Mouse (Mus musculus): ENCODE data around the gene Calhm3.

Gene Calhm3

GRCm38 (mm10) chr19:47157664-47158063, at the start of gene Calhm3:
TSS of gene Calhm3 (minus strand) at chr19:47157764.
- no peak for DNase-seq

- DNase-seq: no peak
These were observed 48.6 kb upstream of the Calhm3 start for GRCm38 (mm10) chr19:47206126-47206525.

- no peak for DNase-seq
These were observed 47.1 kb upstream of the Calhm3 start for GRCm38 (mm10) chr19:47204653-47205052.

- no peak for DNase-seq
These were observed 45.5 kb upstream of the Calhm3 start for GRCm38 (mm10) chr19:47203042-47203441.

- DNase-seq: no peak
These were observed 44.9 kb upstream of the Calhm3 start for GRCm38 (mm10) chr19:47202429-47202828.

- DNase-seq: no peak
These were observed 44.4 kb upstream of the Calhm3 start for GRCm38 (mm10) chr19:47201972-47202371.

- DNase-seq: no peak
These were observed 41.2 kb upstream of the Calhm3 start for GRCm38 (mm10) chr19:47198671-47199350.

GRCm38 (mm10) chr19:47192158-47192557, 34.6 kb upstream of the Calhm3 start:
- no peak for DNase-seq

- no peak for DNase-seq
These were observed 31.1 kb upstream of the Calhm3 start for GRCm38 (mm10) chr19:47188515-47189128.

- no peak for DNase-seq
These were observed 29.1 kb upstream of the Calhm3 start for GRCm38 (mm10) chr19:47186514-47187275.

GRCm38 (mm10) chr19:47184736-47185135, 27.2 kb upstream of the Calhm3 start:
- no peak for DNase-seq

GRCm38 (mm10) chr19:47184221-47184620, 26.7 kb upstream of the Calhm3 start:
- DNase-seq: no peak

- DNase-seq: no peak
These were observed 22.4 kb upstream of the Calhm3 start for GRCm38 (mm10) chr19:47180011-47180410.

GRCm38 (mm10) chr19:47179272-47179809, 21.8 kb upstream of the Calhm3 start:
- peak; percentile 35 for DNase-seq

GRCm38 (mm10) chr19:47178431-47179271, 21.1 kb upstream of the Calhm3 start, which contains the start of gene Neurl1a:
TSS of gene Neurl1a (plus strand) at chr19:47178820.
- peak; percentile 65 for DNase-seq

- no peak for DNase-seq
These were observed 20.4 kb upstream of the Calhm3 start for GRCm38 (mm10) chr19:47178001-47178400.

GRCm38 (mm10) chr19:47176916-47177505, 19.4 kb upstream of the Calhm3 start:
- DNase-seq: no peak

- no peak for DNase-seq
These were observed 17.9 kb upstream of the Calhm3 start for GRCm38 (mm10) chr19:47175472-47175871.

GRCm38 (mm10) chr19:47174515-47174914, 17.0 kb upstream of the Calhm3 start:
- DNase-seq: no peak

GRCm38 (mm10) chr19:47168793-47169412, 11.3 kb upstream of the Calhm3 start:
- peak; percentile 94 for DNase-seq

GRCm38 (mm10) chr19:47168223-47168622, 10.7 kb upstream of the Calhm3 start:
- DNase-seq: no peak

Measured in right cerebral cortex, postnatal 14 days (tissue).